Mouse (Mus musculus) megakaryocyte, embryonic 14.5 days (primary cell): ENCODE results near the gene Mlx.

Experiments used
- FLI1 ChIP-seq: IDR thresholded peaks from 2 replicates; pipeline ENCODE4 v1.6.1; 2012; ENCODE audit warnings: low read length, inconsistent platforms, mixed read lengths
- GATA1 ChIP-seq: IDR thresholded peaks from 3 replicates; pipeline ENCODE4 v1.6.1; 2012; ENCODE audit warnings: mixed read lengths, low read length, inconsistent platforms, borderline replicate concordance

DNA sequence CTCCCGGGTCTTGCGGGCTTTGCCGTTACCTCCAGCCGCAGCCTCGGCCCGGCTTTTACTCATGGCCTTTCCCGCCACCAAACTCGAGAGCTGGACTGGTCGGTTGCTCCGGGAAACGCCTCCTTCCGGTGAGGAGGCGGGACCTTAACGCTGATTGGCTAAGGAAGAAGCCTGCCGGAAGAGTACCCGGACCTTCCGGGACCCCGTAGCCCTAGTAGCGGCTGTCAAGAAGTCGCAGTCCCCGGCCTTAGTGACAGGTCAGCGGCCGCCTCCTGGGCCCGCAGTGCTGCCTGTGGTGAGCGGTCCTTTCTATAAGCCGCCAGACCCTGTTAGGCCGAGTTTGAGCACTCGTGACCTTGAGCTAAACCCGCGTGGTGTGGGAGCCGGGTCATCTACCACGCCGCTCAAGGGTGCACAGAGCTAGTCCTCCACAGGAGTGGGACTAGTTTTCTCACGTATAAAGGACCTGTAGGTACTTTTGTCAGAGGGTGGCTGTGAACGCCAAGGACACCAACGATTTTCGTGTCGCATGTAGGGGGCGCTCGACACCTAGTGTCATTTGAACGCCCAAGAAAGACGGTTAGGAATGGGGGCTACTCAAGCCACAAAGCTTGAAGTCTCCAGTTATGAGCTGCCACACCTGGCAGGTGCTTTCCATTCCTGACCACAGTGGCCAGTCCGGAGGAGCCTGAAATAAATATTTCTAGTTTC is 8.4 kb downstream of the Mlx start, which contains the start of gene Psmc3ip:
- TF ChIP-seq GATA1 (no peak), FLI1 (peak; percentile 90; the same call in 1 of the 2 replicates)
